Mouse (Mus musculus) liver, embryonic 15.5 days (tissue): ENCODE measurements around the gene Fbxo24. TPM values are rescaled to one million over a fixed set of nuclear protein-coding genes. Genes with fewer than 3 reads are reported as not detected.
A peak's percentile ranks its signal among the peaks of the same experiment; 100 is the strongest.

Source experiments
- ATAC-seq: fragments of 200-750 bp; cut with Nextera tagmentation; 2 replicates; pipeline ENCODE4 v1.8.0; 2017; ENCODE audit warnings: moderate number of reproducible peaks, mild to moderate bottlenecking, moderate library complexity; ENCODE audit not compliant: insufficient read depth
- H3K27ac ChIP-seq: fragments of 300-500 bp; sonication (generic); replicated peaks from 2 replicates; pipeline ENCODE4 v1.5.1; 2015; ENCODE audit warnings: mild to moderate bottlenecking, inconsistent platforms
- H3K27me3 ChIP-seq: fragments of 300-500 bp; sonication (generic); 2 replicates; pipeline ENCODE4 v1.6.1; 2015; ENCODE audit warnings: mild to moderate bottlenecking, inconsistent platforms
- H3K36me3 ChIP-seq: fragments of 300-500 bp; sonication (generic); replicated peaks from 2 replicates; pipeline ENCODE4 v1.6.1; 2015; ENCODE audit warnings: moderate library complexity, mild to moderate bottlenecking, inconsistent platforms
- H3K4me1 ChIP-seq: fragments of 300-500 bp; sonication (generic); replicated peaks from 2 replicates; pipeline ENCODE4 v1.6.1; 2015; ENCODE audit warnings: inconsistent platforms
- H3K4me2 ChIP-seq: fragments of 300-500 bp; sonication (generic); 2 replicates; pipeline ENCODE4 v1.6.1; 2015; ENCODE audit warnings: moderate library complexity, mild to moderate bottlenecking, inconsistent platforms
- H3K4me3 ChIP-seq: fragments of 300-500 bp; sonication (generic); replicated peaks from 2 replicates; pipeline ENCODE4 v1.5.1; 2015; ENCODE audit warnings: mild to moderate bottlenecking, inconsistent platforms
- H3K9ac ChIP-seq: fragments of 300-500 bp; sonication (generic); 2 replicates; pipeline ENCODE4 v1.6.1; 2015; ENCODE audit warnings: moderate library complexity, mild to moderate bottlenecking, inconsistent platforms
- H3K9me3 ChIP-seq: fragments of 300-500 bp; sonication (generic); replicated peaks from 2 replicates; pipeline ENCODE4 v1.6.1; 2016; ENCODE audit warnings: inconsistent platforms
- WGBS: fragments of 180-500 bp; shearing (Covaris S2); methylation state at CpG from one replicate; pipeline ENCODE4 v1.1.7; 2015; ENCODE audit warnings: mixed read lengths; ENCODE audit not compliant: insufficient replicate concordance; 5-methylcytosine and 5-hydroxymethylcytosine counted together
- polyA plus RNA-seq: library from polyadenylated mRNA; unstranded; fragments of >200 nt; fragmentation: Nextera tagmentation; extraction: Ambion mirVana; gene quantifications from 2 replicates; pipeline ENCODE4 v1.2.1, GENCODE M21; 2015

Fbxo24 gene
- polyA plus RNA-seq, 1 experiment from 2014 or later = not detected

DNA sequence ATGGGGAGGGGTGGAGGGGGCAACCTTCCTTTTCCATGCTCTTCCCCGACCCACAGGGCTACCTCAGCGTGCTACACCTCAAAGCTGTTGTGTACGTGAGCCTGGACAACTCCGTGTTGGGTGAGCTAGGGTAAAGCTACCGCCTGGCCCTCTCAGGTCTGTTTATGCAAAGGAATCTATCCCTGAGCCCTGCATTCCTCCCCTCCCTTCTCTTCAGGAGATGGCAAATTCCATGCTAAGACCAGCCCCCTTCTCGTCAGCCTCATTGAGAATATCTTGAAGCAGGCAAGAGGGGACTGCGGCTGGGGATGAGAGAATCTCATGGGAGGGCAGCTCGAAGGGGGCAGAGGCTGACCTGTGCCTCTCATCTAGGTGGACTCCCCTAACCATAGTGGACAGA, 46.1 kb downstream of the Fbxo24 start:
- H3K27me3 ChIP-seq = no peaks in the 10 kb centered on the region; the same call in 1 of the 2 replicates
- peaks cover 27% of the 10 kb centered on the region for H3K4me1 ChIP-seq
- no peak overlapping the region for H3K4me2 ChIP-seq
- H3K9ac ChIP-seq = no peak overlapping the region
- WGBS = 67% methylated on average over 8 of the region's 8 CpGs
- no peak overlapping the region for H3K27ac ChIP-seq
- no peak for ATAC-seq
- no peaks in the 10 kb centered on the region; the same call in 1 of the 2 replicates for H3K9me3 ChIP-seq
- peaks cover 73% of the 10 kb centered on the region for H3K36me3 ChIP-seq
- H3K4me3 ChIP-seq = no peak overlapping the region

DNA sequence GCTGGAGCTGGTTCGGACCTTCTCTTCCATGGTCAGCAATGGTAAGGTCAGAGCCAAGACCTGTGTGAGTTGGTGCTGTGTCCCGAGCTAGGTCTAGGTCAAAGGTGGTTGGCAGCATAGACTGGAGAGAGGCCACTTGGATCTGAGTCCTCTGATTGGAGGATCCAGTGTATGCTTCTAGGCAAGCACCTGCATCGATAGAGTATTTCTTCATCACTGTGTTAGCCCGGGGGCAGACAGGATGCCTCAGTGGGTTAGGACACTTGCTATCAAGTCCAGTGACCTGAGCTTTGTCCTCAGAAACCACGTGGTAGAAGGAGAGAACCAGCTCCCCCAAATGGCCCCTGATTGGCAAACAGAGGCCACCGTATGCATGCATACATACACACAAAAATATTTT, 48.6 kb downstream of the Fbxo24 start:
- H3K4me3 ChIP-seq = no peak overlapping the region
- WGBS = 43% methylated on average over 6 of the region's 6 CpGs
- peaks cover 70% of the 10 kb centered on the region for H3K36me3 ChIP-seq
- H3K4me1 ChIP-seq = peaks cover 27% of the 10 kb centered on the region
- peak; percentile 45; the same call in 1 of the 2 replicates for ATAC-seq
- no peak overlapping the region for H3K27ac ChIP-seq
- no peaks in the 10 kb centered on the region; the same call in 1 of the 2 replicates for H3K27me3 ChIP-seq
- no peaks in the 10 kb centered on the region for H3K9me3 ChIP-seq
- no peak overlapping the region for H3K9ac ChIP-seq
- no peak overlapping the region for H3K4me2 ChIP-seq

GRCm38 (mm10) chr5:137574470-137574901, 54.3 kb downstream of the Fbxo24 start:
- no peak overlapping the region; the same call in 1 of the 2 replicates for H3K4me2 ChIP-seq
- H3K36me3 ChIP-seq = peaks cover 58% of the 10 kb centered on the region
- H3K9me3 ChIP-seq = no peaks in the 10 kb centered on the region
- 55% methylated on average over 27 of the region's 27 CpGs for WGBS
- H3K27ac ChIP-seq = no peak overlapping the region
- H3K9ac ChIP-seq = 0 out of 2 replicates have a peak overlapping the region, but pooled peaks have one; percentile 29
- no peak overlapping the region for H3K4me3 ChIP-seq
- no peak for ATAC-seq
- peaks cover 49% of the 10 kb centered on the region for H3K4me1 ChIP-seq
- H3K27me3 ChIP-seq = no peaks in the 10 kb centered on the region

- Histone ChIP-seq H3K27me3 (peaks cover 9% of the 10 kb centered on the region; the same call in 1 of the 2 replicates), H3K4me2 (peak overlapping the region; percentile 89), H3K4me3 (peak overlapping the region; percentile 69), H3K27ac (peak overlapping the region; percentile 88), H3K9me3 (no peaks in the 10 kb centered on the region), H3K36me3 (peaks cover 28% of the 10 kb centered on the region), H3K4me1 (peaks cover 61% of the 10 kb centered on the region), H3K9ac (peak overlapping the region; percentile 70)
- 7% methylated on average over 17 of the region's 17 CpGs for WGBS
- ATAC-seq = peak; percentile 93
Observed at GRCm38 (mm10) chr5:137570691-137571586, 57.9 kb downstream of the Fbxo24 start.

- Histone ChIP-seq H3K36me3 (peaks cover 27% of the 10 kb centered on the region), H3K9me3 (no peaks in the 10 kb centered on the region), H3K27me3 (peaks cover 9% of the 10 kb centered on the region; the same call in 1 of the 2 replicates), H3K4me2 (peak overlapping the region; percentile 89), H3K9ac (peak overlapping the region; percentile 70), H3K27ac (peak overlapping the region; percentile 88), H3K4me1 (peaks cover 61% of the 10 kb centered on the region), H3K4me3 (peak overlapping the region; percentile 69)
- WGBS = 1% methylated on average over 7 of the region's 7 CpGs
- no peak for ATAC-seq
Observed at GRCm38 (mm10) chr5:137570181-137570580, 58.6 kb downstream of the Fbxo24 start.

DNA sequence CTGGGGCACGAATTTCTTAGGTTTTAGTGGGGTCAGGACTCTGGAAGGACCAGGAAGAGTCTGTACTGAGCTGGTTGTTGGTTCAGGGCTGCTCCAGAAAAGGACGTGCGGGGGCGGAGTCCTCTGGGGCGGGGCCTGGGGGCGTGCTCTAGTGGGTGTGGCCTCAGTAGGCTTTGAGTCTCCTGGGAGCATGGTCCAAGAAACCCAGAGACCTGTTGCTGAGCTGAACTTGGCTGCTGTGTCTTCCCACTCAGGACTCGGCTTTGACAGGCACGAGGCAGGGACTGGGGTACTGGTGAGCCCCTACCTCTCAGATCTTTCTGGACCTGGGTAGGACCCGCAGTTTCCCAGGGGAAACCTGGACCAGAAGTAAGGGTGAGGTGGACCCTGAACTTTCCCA, 59.1 kb downstream of the Fbxo24 start, which contains the start of gene Tfr2:
Gene Tfr2, plus strand, starts transcription at position 176 of the 400 bp plus-strand sequence.
- Histone ChIP-seq H3K9me3 (no peaks in the 10 kb centered on the region), H3K36me3 (peaks cover 22% of the 10 kb centered on the region), H3K9ac (peak within 1 kb of the TSS; percentile 70), H3K27me3 (peaks cover 9% of the 10 kb centered on the region; the same call in 1 of the 2 replicates), H3K27ac (peak within 1 kb of the TSS; percentile 88), H3K4me2 (peak within 1 kb of the TSS; percentile 89), H3K4me1 (peaks cover 58% of the 10 kb centered on the region), H3K4me3 (peak within 1 kb of the TSS; percentile 69)
- ATAC-seq = peak; percentile 77
- 6% methylated on average over 9 of the region's 9 CpGs for WGBS

DNA sequence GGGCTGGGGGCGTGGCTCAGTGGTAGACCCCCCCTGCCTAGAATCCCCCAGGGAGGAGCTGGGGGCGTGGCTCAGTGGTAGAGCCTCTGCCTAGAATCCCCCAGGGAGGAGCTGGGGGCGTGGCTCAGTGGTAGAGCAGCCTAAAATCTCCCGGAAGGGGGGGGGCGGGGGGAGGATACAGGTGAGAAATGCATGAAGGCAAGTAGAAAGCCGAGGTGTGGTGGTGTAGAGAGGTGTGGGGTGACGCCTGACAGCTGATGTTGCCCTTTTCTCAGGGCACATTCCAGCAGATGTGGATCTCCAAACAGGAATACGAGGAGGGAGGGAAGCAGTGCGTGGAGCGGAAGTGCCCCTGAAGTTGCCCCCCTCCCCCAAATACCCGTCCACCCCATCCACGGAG, 59.8 kb downstream of the Fbxo24 start:
- no peak for ATAC-seq

DNA sequence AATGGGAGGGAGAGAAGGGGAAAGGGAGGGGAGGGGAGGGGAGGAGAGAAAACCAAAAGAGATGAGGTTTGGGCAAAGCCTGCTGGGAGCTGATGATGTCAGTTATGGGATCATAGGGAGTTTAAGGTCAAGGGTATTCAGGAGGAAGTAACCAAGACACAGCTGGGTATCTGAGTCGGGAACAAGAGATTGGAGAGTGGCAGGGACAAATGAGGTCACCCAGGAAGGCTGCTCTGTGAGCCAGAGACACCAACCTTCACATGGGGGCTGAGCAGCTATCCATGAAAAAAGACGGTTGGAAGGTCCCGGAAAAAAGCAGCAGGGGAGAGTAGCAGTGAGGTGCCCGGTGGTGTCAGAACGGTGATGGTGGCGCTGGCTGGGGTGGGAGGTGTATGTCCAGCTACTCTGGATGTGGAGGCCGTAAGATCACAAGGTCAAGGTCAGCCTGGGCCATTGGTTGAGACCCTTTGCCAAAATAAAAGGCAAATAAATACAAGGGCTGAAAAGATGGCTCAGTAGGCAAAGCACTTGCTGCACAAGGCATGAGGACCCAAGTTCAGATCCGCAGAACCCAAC, 60.5 kb downstream of the Fbxo24 start:
- H3K4me2 ChIP-seq = no peak overlapping the region
- H3K4me1 ChIP-seq = peaks cover 49% of the 10 kb centered on the region
- H3K36me3 ChIP-seq = peaks cover 9% of the 10 kb centered on the region
- H3K27me3 ChIP-seq = peaks cover 9% of the 10 kb centered on the region; the same call in 1 of the 2 replicates
- H3K27ac ChIP-seq = no peak overlapping the region
- no peak overlapping the region for H3K9ac ChIP-seq
- no peak overlapping the region for H3K4me3 ChIP-seq
- no peak for ATAC-seq
- no peaks in the 10 kb centered on the region for H3K9me3 ChIP-seq
- WGBS = 77% methylated on average over 8 of the region's 8 CpGs

More for the DNA sequence above, 59.8 kb downstream of the Fbxo24 start:
- Histone ChIP-seq H3K4me1 (peaks cover 51% of the 10 kb centered on the region), H3K4me3 (peak overlapping the region; percentile 69), H3K4me2 (peak overlapping the region; percentile 89), H3K27ac (peak overlapping the region; percentile 88), H3K36me3 (peaks cover 15% of the 10 kb centered on the region), H3K9me3 (no peaks in the 10 kb centered on the region), H3K9ac (0 out of 2 replicates have a peak overlapping the region, but pooled peaks have one; percentile 17), H3K27me3 (peaks cover 9% of the 10 kb centered on the region; the same call in 1 of the 2 replicates)
- 58% methylated on average over 12 of the region's 12 CpGs for WGBS

DNA sequence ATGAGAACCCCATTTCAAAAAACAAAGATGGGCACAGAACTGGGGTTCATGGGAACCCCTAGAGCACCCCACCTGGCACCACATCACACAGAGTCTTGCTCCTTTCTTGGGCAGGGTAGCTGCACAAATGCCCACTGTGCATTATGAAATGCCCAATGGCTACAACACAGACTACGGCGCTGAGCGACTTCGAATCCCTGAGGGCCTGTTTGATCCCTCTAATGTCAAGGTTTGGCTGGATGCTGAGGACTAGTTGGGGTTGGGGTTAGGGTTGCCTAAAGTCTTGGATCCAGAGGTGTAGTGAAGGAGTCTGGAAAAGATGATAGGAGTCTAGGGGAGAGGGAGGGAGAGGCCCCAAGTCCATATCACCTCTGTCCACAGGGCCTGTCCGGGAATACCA, 62.4 kb downstream of the Fbxo24 start:
- H3K27me3 ChIP-seq = peaks cover 16% of the 10 kb centered on the region; the same call in 1 of the 2 replicates
- peaks cover 33% of the 10 kb centered on the region for H3K4me1 ChIP-seq
- no peak for ATAC-seq

GRCm38 (mm10) chr5:137565744-137566143, 63.1 kb downstream of the Fbxo24 start:
- Histone ChIP-seq H3K9me3 (no peaks in the 10 kb centered on the region), H3K4me1 (peaks cover 26% of the 10 kb centered on the region), H3K36me3 (no peaks in the 10 kb centered on the region), H3K4me3 (no peak overlapping the region), H3K9ac (no peak overlapping the region), H3K27me3 (peaks cover 16% of the 10 kb centered on the region; the same call in 1 of the 2 replicates), H3K4me2 (no peak overlapping the region), H3K27ac (no peak overlapping the region)
- ATAC-seq = no peak
- WGBS = 62% methylated on average over 6 of the region's 6 CpGs

More for the DNA sequence above, 62.4 kb downstream of the Fbxo24 start:
- Histone ChIP-seq H3K36me3 (no peaks in the 10 kb centered on the region), H3K4me3 (no peak overlapping the region), H3K4me2 (no peak overlapping the region), H3K9me3 (no peaks in the 10 kb centered on the region), H3K9ac (no peak overlapping the region), H3K27ac (no peak overlapping the region)
- WGBS = 82% methylated on average over 5 of the region's 5 CpGs

DNA sequence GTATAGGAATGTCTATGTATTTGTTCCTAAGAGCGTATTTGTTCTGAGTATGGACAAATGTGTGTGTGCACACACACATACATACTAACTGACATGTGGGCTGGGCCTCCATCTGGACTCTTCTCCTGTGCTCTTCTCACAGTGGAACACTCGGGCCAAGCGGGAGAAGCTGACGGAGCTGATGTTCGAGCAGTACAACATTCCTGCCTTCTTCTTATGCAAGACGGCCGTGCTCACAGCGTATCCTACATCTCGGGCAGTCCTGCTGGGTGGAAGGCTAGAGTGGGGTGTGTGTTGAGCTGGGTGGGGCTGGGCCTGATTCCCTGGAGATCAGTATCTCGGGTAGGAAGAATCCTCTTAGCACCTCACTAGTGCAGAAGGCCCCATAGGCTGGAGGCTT, 65.8 kb downstream of the Fbxo24 start:
- WGBS = 71% methylated on average over 10 of the region's 10 CpGs
- Histone ChIP-seq H3K36me3 (no peaks in the 10 kb centered on the region), H3K4me3 (no peak overlapping the region), H3K27ac (no peak overlapping the region), H3K9ac (no peak overlapping the region), H3K27me3 (peaks cover 36% of the 10 kb centered on the region), H3K9me3 (no peaks in the 10 kb centered on the region), H3K4me2 (no peak overlapping the region), H3K4me1 (no peaks in the 10 kb centered on the region; the same call in 1 of the 2 replicates)
- no peak for ATAC-seq
